Mouse (Mus musculus): ENCODE data around the gene Dhx8. TPM values are rescaled to one million over a fixed set of nuclear protein-coding genes. Genes with fewer than 3 reads are reported as not detected.

Gene Dhx8
- total RNA-seq, 2 experiments from 2014 or later: 22.2 to 22.8 TPM

- no peak for DNase-seq (ENCODE audit: low spot score in 2 of 2)
Measured at GRCm38 (mm10) chr11:101729308-101729707, 3.4 kb upstream of the Dhx8 start.

- DNase-seq (ENCODE audit: low spot score in 2 of 2): no peak
Measured at GRCm38 (mm10) chr11:101733596-101733995, 877 bp downstream of the Dhx8 start.

- no peak for DNase-seq (ENCODE audit: low spot score in 2 of 2)
Measured at GRCm38 (mm10) chr11:101756616-101757015, 23.9 kb downstream of the Dhx8 start.

GRCm38 (mm10) chr11:101757366-101757765, 24.6 kb downstream of the Dhx8 start:
- DNase-seq (ENCODE audit: low spot score in 2 of 2): no peak

- no peak for DNase-seq (ENCODE audit: low spot score in 2 of 2)
Measured at GRCm38 (mm10) chr11:101758431-101758830, 25.7 kb downstream of the Dhx8 start.

- no peak for DNase-seq (ENCODE audit: low spot score in 2 of 2)
Measured at GRCm38 (mm10) chr11:101759530-101759929, 26.8 kb downstream of the Dhx8 start.

- DNase-seq (ENCODE audit: low spot score in 2 of 2): no peak
Measured at GRCm38 (mm10) chr11:101763723-101764122, 31.0 kb downstream of the Dhx8 start.

- DNase-seq (ENCODE audit: low spot score in 2 of 2): no peak
Measured at GRCm38 (mm10) chr11:101764546-101764945, 31.8 kb downstream of the Dhx8 start.

- no peak for DNase-seq (ENCODE audit: low spot score in 2 of 2)
Measured at GRCm38 (mm10) chr11:101767326-101767725, 34.6 kb downstream of the Dhx8 start.

- no peak for DNase-seq (ENCODE audit: low spot score in 2 of 2)
Measured at GRCm38 (mm10) chr11:101768721-101769120, 36.0 kb downstream of the Dhx8 start.

GRCm38 (mm10) chr11:101770266-101770665, 37.5 kb downstream of the Dhx8 start:
- no peak for DNase-seq (ENCODE audit: low spot score in 2 of 2)

- DNase-seq (ENCODE audit: low spot score in 2 of 2): no peak
Measured at GRCm38 (mm10) chr11:101772027-101772426, 39.3 kb downstream of the Dhx8 start.

GRCm38 (mm10) chr11:101772449-101772848, 39.7 kb downstream of the Dhx8 start:
- DNase-seq (ENCODE audit: low spot score in 2 of 2): peak in 1 of 2 experiments; percentile 61

GRCm38 (mm10) chr11:101776846-101777245, 44.1 kb downstream of the Dhx8 start:
- DNase-seq (ENCODE audit: low spot score in 2 of 2): no peak

GRCm38 (mm10) chr11:101783135-101783534, 50.4 kb downstream of the Dhx8 start:
- no peak for DNase-seq (ENCODE audit: low spot score in 2 of 2)

GRCm38 (mm10) chr11:101783584-101783983, 50.9 kb downstream of the Dhx8 start:
- DNase-seq (ENCODE audit: low spot score in 2 of 2): no peak

- no peak for DNase-seq (ENCODE audit: low spot score in 2 of 2)
Measured at GRCm38 (mm10) chr11:101784072-101784471, 51.4 kb downstream of the Dhx8 start.

- peak in 1 of 2 experiments; percentile 37 for DNase-seq (ENCODE audit: low spot score in 2 of 2)
Measured at GRCm38 (mm10) chr11:101784488-101785142, 51.9 kb downstream of the Dhx8 start.

- DNase-seq (ENCODE audit: low spot score in 2 of 2): peak; percentile 79 to 91
Measured at GRCm38 (mm10) chr11:101785143-101785851, 52.6 kb downstream of the Dhx8 start, which contains the start of gene Etv4. TSS of gene Etv4 (minus strand) at chr11:101785371.

GRCm38 (mm10) chr11:101785852-101786205, 53.1 kb downstream of the Dhx8 start:
- no peak for DNase-seq (ENCODE audit: low spot score in 2 of 2)

GRCm38 (mm10) chr11:101786651-101787050, 53.9 kb downstream of the Dhx8 start:
- no peak for DNase-seq (ENCODE audit: low spot score in 2 of 2)

GRCm38 (mm10) chr11:101787432-101787831, 54.7 kb downstream of the Dhx8 start:
- no peak for DNase-seq (ENCODE audit: low spot score in 2 of 2)

All from gastrocnemius, postnatal 4 days (tissue).